Mouse (Mus musculus) ovary, postnatal 14 days (tissue): Measurements from ENCODE around the gene Sulf2.

Source experiments
- DNase-seq: peaks from one replicate; pipeline ENCODE4 v3.0.0; 2022; ENCODE audit warnings: low spot score

Sulf2 gene

DNA sequence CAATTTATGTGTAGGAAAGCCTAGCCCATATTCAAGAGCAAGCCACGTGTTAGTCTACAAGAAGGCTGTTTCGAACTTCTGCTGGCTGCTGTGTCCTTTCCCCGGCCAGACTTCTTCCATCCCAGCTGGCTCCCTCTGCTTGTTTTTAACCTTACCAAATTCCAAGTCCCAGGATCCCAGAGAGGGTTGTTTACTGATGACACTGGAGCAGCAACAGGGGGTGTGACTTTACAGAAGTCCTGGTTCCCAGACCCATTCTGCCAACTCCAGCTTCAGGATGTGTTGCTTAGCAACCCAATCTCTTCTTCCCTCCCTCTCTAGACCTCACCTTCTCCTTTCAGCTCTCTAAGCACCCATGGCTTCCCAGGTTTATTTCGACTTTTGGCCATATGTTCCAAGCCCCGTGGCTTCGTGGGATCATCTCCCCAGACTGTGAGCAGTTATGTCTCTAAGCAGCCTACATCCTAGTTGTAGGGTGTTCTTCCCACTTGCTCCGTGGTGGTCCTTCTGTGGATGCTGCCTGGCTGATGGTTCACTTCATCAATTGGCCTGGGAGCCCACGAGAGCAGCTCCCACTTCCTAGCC lies 20.2 kb upstream of the Sulf2 start:
- DNase-seq: no peak

DNA sequence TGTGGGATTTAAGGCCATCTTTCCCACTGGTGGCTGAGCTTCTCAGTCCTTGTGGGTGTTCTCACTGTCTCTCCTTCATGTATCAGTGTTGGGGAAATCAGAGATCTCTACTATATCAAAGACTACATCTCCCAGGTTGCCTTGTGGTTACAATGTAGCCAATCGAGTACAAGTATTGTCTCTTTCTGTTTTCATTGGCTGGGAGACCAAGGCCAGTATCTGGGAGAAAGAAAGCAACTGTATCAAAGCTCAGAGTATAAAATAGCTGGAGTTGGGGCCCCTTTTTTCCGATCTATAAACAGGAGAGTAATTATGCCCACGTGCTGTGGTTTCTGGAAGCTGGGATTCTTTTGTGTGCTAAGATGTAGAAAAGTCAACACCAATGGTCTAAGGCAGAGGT lies 19.7 kb upstream of the Sulf2 start:
- no peak for DNase-seq

DNA sequence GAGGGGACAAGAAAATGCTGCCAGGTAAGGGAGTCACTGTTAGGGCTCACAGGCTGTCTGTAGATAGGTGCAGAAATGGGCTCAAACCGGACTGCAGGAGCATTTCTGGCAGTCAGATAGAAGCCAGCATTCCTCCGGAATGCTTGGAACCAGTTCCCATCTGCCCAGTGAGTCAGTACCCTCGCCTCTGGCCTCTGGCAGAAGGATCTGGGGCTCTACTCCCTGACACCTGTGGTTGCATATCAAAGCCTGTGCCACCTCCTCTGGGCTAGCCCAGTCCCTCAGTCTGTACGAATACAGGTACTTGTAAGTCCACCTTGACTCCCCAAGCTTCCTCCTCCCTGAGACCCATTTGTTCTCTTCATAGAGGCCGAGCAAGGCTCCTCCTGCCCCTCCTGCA lies 17.7 kb upstream of the Sulf2 start:
- DNase-seq: no peak

DNA sequence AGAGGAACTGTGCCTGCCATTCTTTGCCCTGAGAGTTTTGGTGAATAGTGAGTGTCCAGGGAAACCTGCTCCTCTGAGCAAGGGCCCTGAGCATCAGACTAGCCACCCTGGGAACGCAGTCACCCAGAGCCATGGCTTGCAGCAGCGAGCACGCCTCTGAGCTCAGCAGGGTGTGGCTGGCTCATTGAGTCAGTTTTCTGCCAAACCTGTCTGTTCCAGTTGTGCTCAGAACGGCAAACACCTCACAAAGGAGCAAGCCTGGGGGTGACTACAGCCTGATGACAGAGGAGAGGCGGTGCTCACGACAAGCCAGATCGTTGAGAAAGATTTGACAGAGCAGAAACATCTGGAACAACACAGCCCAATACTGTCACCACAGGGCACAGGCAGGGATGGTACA lies 14.7 kb upstream of the Sulf2 start:
- DNase-seq: no peak

DNA sequence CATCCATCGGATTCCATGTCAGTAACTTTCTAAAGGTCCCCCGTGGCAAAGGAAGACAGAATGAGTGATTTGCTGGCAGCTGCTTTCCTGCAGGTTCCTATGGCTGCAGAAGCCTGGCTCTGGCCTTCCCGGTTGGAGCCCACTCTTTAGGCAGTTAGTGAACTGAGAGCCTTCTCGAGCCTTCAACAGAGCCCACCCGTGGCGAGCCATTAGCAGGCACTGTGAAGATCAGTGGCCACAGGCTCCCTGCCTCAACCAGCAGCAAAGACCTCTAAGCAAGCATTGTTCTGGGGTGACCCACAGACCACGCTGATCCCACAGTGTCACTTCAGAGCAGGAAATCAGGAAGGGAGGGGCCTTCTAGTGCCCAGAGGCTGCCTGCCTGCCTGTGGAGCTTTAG lies 13.4 kb upstream of the Sulf2 start:
- DNase-seq: no peak

DNA sequence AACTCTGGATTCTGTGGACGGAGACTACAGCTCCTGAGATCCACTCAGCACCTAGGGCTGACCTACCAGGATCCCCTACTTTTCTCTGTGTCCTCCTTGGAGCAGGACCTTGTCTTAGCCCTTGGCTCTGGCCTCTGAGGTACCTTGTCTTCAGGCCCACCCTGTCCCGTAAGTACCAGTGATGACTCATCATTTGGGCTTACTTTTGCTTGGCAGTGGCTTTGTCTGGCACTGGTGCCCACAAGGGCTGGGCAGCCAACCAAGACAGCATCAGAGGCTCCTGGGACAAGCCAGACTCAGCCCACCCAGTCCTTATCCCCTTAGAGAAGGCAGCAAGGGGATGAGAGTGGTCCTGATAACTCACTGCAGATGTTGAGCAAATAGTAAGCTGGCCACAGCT lies 11.9 kb upstream of the Sulf2 start:
- no peak for DNase-seq

DNA sequence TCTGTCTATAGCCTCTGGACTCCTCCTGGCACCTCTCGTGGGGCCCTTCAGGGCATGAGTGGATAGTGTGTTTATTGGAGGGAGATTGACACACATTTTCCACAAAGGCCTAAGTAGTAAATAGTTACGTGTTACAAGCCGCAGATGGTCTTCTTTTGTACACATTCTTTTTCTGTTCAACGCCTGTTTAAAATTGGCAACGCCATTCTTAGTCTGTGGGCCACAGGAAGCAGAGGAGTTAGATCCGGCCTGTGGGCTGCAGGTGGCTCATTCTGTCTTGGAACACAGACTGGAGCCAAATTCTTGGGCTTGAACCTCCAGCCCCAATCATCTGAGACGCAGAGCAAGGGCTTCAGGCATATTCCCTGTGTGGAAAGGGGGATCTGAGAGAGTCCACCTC lies 9.9 kb upstream of the Sulf2 start:
- DNase-seq: no peak

DNA sequence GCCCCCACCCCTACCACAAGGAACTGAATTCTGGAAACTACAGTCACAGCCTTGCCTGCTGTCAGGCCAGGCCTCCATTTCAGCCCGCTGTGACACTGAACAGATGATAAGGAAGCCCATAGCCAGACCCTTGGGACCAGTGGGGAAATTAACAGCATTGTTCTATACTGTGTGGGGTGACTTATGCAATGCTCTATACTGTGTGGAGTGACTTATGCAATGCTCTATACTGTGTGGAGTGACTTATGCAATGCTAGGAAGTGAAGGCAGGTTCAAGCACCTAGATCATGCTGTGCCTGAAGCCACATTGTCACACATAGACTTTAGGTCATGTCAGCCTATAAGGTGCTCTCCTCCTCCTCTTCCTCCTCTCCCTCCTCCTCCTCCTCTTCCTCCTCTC lies 9.1 kb upstream of the Sulf2 start:
- DNase-seq: no peak

DNA sequence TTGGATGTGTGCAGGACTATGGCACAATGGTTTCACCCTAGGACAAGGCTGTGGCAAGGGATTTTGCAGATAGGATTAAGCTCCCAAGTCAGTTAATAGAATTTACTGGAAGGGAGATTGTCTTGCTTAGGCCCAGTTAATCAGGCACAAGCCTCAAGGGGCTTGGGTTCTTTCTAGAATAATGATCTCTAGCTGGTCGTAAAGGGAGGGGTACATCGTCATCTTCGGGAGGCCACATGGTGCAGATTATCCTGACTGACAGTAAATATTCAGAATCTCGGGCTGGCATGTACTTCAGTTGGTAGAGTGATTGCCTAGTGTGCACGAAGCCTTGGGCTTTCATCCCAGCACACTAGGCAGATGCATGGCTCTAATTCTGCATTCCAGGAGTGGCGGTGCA lies 8.5 kb upstream of the Sulf2 start:
- no peak for DNase-seq

DNA sequence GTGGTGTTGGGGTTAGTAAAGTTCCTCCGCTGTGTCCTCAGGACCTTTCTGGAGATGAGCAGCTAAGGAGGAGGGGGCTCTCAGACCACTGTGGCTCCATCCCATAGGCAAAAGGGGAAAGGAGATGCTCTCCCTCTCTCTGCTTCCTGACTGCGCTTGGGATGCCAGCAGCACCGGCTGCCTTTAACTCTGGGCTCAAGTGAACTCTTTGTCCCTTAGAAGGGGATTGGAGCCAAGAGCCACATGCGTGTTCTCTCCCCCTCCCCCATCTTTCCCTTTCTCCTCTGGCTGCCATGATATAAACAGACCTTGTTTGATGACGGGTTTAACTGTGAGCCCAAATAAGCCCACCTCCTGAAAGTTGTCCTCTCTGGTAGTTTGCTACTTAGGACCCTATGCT lies 7.8 kb upstream of the Sulf2 start:
- no peak for DNase-seq

DNA sequence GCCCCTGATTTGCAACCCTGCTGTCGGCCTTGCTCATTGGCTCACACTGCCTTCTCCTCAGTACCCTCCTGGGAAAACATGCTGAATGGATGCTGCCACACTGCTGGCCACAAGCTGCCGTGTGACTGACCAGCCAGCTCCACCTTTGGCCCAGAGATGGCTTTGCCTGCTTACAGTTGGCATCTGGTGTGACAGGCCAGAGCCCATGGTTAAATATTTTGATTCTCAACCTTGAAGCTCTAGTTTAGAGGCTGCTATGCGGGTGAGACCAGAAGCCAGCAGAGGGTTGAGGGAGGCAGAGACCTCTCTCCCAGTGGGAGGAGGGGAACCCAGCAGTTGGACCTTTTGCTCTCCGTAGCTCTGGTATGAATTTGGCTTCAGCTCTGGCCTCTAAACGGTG lies 6.7 kb upstream of the Sulf2 start:
- no peak for DNase-seq

DNA sequence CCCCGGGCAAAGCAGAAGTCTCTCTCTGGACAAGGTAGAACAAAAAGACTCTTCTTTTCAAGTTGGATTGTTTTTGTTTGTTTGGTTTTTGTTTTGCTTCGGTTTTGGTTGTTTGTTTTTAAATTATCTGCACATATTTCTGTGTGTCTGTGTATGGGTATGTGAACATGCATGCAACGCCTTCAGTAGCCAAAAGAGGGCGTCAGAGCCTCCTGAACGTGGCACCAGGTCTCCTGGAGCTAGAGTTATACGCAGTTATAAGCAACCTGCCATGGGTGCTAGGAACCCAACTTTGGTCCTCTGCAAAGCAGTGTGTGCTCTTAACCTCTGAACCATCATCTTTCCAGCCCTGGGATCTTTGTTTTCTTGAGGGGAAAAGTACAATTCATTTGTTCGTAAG lies 3.8 kb upstream of the Sulf2 start:
- DNase-seq: no peak

DNA sequence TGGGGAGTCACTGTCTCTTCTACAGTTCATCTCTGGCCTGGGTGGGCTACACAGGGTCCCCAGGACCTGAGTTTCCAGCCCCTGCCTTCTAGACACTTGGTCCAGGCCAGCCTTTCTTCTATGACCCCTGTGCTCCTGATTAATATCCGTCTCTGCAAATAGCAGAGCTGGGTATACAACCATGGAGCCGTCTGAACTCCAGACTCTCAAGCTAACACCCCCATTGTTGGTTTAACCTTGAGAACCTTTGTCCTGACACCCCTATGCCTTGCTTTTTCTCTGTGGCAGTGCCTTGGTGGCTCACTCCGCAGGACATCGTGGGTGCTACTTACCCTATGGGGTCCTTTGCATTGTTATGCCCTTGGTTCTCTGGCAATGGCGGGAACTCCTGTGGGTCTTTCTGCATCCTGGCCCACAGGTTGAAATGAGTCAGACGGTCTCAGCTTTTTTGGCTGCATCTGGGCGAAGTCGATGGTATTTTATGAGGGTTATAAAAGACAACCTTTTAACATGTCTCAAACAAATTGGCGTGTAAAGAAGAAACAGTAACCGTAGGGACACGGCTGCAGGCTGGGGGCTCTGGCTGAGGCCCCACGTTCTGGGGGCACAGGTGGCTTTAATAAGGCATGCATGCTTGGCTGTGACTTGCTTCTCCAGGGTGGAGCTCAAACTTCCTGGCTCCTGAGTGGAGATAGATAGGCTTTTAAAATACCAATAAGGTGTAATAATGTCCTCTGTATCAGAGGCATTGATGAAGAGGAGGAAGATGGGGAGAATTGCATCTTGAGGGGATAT lies 2.5 kb upstream of the Sulf2 start:
- no peak for DNase-seq

DNA sequence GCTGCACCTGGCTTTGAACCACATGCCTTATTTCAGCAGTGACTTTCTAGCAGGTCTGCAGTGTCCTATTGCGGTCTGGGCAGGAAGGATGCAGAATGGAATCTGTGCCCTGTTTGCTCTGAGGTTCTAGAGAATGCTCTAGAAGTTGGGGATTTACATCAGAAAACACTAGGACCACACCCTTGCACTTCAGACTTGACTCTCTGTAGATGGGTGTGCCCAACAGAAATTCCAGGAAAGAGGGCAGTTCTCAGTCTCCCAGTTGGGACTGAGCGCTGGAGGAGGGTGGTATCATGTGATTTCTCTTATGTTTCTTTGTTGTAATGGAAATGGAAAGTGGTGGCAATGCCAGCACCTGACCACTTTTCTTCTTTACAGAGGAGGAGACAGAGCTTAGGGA lies 1.7 kb upstream of the Sulf2 start:
- no peak for DNase-seq

DNA sequence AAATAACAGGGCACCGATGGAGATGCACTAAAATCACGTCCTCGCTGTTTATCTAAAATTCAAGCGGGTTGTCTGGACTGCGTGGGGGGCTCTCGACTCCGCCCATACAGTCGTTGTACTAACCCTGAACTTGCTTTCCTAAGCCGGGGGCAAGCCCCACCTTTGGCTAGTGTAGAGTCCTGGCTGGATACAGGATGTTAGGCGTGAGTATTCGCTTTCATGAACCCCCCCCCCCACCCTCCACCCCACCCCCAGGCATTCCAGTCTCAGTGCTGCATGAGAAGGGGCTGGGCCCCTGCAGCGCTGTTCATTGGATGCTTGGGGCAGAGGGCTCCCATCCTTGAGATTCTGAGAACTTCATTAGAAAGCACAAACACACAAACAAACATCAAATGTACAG lies 659 bp upstream of the Sulf2 start:
- DNase-seq: no peak

DNA sequence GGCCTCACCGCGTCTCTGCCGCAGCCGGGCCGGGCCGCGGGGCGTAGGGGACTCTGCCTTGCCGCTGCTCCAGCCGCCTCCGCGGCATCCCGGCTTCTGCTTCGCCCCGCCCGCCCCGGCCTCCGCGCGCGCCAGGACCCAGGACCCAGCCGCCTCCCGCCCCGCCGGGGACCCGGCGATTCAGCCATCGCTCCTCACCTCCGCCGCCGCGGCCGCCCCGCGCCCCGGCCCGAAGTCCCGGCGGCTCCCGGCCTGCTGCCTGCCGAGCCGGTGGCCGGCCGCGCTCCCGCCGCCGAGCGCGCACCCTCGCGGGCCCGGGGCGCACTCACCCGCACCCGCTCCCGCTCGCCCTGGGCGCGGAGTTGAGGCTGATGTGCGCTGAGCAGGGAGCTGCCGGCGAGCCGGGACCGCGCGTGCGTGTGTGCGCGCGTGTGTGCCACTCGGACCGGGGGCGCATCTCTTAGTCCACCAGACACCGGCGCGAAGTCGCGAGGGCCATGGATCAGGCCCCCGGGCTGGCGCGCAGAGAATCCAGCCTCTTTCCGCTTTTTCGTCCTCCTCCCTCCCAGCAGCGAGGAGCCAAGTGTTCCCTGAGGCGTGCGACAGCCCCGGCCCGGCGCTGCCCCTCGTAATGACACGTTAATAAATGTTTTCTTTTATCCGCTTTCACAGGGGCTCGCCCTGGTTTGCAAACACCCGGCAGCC lies 562 bp downstream of the Sulf2 start:
- no peak for DNase-seq

DNA sequence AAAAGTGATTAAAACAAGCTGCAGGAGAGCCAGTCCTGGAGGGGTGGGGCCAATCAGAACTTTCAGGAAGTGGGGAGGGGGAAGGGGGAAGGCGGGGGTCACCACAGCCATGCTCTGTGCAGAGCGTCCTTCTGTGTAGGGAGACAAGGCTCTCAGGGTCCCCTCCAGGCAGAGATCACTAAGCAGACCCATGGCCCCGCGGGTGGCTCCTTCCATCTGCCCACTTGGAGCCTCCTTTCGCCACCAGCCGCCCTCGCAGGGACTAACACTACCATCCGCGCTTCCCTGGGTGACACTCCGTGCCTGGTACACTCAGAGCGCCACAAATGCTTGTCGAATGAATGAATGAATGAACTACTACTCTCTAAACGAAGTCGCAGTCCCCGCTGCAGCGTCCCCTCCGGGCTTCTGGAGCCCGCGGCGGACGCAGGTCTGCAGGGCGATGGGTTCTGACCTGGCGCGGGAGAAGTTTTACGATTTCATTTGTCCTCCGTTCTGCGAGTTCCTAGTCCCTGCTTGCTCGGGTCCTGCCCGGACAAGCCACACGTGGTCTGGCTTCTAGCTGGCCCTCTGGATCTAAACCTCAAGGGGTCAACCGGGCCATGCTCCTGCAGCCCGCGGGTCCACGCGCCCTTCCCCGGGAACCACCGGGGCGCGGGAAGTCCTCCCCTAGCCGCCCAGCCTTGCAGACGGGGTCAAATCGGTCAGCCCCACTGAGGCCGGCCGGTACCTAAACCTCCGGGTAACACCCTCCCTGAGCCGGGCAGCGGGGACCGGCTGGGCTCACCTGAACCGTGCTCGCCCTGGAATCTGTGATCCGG lies 1.4 kb downstream of the Sulf2 start:
- DNase-seq: no peak

DNA sequence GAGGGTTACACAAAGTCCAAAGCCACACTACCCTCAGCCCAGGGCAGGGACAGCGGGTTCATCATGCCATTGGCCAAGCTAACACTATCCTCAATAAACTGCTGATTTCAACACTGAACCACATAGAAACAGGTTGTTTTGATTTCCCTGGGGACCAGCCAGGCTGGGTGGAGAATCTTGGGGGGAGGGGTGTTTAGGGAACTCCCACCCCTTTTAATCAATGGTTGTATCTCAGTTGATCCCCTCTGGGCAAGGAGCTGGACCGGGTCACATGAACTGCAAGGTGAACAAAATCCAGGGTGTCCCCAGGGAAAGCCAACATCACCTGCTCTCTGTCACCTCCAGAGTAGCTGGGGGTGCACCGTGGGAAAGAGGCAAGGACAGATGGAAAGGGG lies 2.1 kb downstream of the Sulf2 start:
- no peak for DNase-seq

DNA sequence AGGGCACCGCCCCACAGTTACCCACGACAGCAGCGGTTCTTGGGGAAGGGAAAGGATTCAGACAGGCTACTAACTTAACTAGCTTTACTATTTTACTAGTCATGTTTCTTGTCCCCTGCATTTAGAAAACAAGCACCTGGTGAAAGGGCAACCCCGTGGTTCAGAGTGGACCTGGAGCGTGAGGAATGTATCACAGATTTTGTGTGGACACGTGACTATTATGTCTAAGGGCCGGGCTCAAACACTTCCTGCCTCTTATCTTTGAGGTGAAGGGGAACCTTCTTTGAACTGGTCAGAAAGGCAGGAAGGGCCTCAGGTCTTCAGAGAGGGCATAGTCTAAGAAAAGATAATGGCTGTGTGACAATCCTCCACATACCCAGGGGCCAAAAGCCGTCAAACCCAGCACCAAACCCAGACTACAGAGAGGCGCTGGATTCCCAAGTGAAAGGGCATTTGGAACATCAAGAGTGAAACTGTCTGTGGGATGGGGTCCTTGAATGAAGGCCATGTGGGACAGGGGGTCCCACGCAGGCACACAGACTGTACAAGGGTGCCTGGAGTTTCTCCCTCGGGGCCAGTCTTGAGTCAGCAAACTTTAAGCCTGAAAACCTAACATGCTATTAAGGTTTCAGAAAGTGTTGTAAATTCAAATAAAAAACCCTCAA lies 2.6 kb downstream of the Sulf2 start:
- DNase-seq: no peak

DNA sequence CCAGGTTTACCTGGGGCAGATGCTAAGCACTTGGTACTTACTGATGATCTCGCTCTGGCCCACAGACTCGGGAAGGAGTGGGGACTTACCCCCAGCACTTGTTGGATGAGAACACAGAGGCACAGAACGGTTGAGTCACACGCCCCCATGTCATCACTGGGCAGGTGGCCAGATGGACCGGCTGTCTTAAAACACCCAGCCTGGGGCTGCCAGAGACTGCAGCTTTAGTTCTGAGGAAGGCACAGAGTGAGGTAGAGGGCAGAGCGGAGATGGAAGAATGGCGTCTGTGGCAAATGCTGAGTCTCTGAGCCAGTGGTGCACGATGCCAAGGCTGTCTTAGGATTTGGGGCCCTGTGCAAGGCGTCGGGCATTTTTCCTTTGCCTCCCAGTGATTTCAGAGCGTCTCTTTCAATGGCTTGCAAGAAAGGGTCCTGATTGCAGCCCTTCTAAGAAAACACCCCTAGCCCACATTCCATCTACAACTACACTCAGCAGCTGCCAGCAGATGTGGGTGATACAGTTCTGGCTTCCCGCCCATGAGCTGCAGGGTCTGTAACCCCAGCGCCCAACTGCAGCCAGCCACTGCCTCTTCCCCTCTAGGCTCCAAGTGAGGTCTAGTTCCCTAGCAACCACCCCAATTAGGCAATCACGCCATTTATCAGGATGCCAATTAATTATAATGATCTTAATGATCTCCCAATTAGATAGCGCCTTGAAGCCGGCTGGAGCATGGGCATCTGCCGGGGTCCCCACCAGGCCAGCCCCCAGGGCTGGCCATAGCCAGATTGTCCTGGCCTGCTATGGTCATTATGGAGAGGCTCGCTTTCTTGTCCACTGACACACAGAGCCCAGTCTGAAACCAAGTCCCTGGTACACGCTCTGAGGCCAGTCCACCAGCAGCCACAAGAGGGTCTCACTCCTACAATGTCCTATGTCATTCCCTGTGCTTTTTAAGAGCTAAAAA lies 3.7 kb downstream of the Sulf2 start:
- peak; percentile 60 for DNase-seq

DNA sequence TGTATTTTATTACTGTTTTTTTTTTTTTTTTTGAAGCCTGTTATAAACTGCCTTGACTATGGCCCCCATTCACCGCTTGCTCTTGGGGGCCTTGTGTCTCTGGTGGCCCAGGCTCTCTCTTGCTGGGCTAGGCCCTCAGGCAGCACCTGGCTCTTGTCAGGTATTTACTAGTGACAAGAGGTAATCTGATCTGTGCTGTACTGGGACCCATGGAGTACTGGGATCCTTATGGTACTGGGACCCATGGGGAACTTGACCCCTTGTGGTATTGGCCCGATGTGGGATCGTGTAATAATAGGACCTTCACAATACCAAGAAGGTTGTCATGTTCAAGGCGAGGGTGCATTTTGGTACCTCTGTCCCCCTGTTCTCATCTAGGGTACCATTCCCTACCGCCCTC lies 4.9 kb downstream of the Sulf2 start:
- no peak for DNase-seq
